Mouse (Mus musculus) splenic B cell, adult 2 months (primary cell): ENCODE data around the gene Gm8439.
"Not testable (repeated sequence)": the region's sequence is repeated elsewhere in the genome, so short reads cannot be mapped to it uniquely, and the experiment has no call there.

Experiments
- DNase-seq: peaks from one replicate; pipeline ENCODE4 v3.0.0-alpha.2; 2011; ENCODE audit warnings: low read depth, low spot score
- H3K27me3 ChIP-seq: 2 replicates; pipeline ENCODE4 v1.6.1; 2012; ENCODE audit warnings: mild to moderate bottlenecking, low read length, moderate library complexity, mixed read lengths; ENCODE audit not compliant: control insufficient read depth, poor library complexity, insufficient read depth, severe bottlenecking
- H3K36me3 ChIP-seq: 2 replicates; pipeline ENCODE4 v1.6.1; 2012; ENCODE audit warnings: mild to moderate bottlenecking, low read length, moderate library complexity, mixed read lengths; ENCODE audit not compliant: control insufficient read depth, poor library complexity, insufficient read depth, severe bottlenecking

Gene Gm8439

GRCm38 (mm10) chr4:120589815-120590422, 1.4 kb downstream of the Gm8439 start:
- peak; percentile 82 for DNase-seq
- no peaks in the 10 kb centered on the region for H3K36me3 ChIP-seq
- no peaks in the 10 kb centered on the region; the same call in 1 of the 2 replicates for H3K27me3 ChIP-seq

GRCm38 (mm10) chr4:120590973-120591372, 2.4 kb downstream of the Gm8439 start:
- Histone ChIP-seq H3K27me3 (no peaks in the 10 kb centered on the region; the same call in 1 of the 2 replicates), H3K36me3 (no peaks in the 10 kb centered on the region)
- DNase-seq = no peak

GRCm38 (mm10) chr4:120596210-120596609, 7.7 kb downstream of the Gm8439 start:
- not testable (repeated sequence) for H3K36me3 ChIP-seq, H3K27me3 ChIP-seq, DNase-seq

- no peak for DNase-seq
- H3K27me3 ChIP-seq = no peaks in the 10 kb centered on the region; the same call in 1 of the 2 replicates
- no peaks in the 10 kb centered on the region for H3K36me3 ChIP-seq
Observed at GRCm38 (mm10) chr4:120598922-120599321, 10.4 kb downstream of the Gm8439 start.

GRCm38 (mm10) chr4:120601774-120602173, 13.2 kb downstream of the Gm8439 start:
- DNase-seq = no peak
- no peaks in the 10 kb centered on the region for H3K27me3 ChIP-seq
- H3K36me3 ChIP-seq = no peaks in the 10 kb centered on the region

- DNase-seq = no peak
- Histone ChIP-seq H3K27me3 (no peaks in the 10 kb centered on the region), H3K36me3 (no peaks in the 10 kb centered on the region)
Observed at GRCm38 (mm10) chr4:120602669-120603068, 14.1 kb downstream of the Gm8439 start.

- no peak for DNase-seq
- no peaks in the 10 kb centered on the region for H3K36me3 ChIP-seq
- H3K27me3 ChIP-seq = no peaks in the 10 kb centered on the region
Observed at GRCm38 (mm10) chr4:120606941-120607340, 18.4 kb downstream of the Gm8439 start.

- H3K36me3 ChIP-seq = no peaks in the 10 kb centered on the region
- no peak for DNase-seq
- no peaks in the 10 kb centered on the region for H3K27me3 ChIP-seq
Observed at GRCm38 (mm10) chr4:120611005-120611404, 22.5 kb downstream of the Gm8439 start.

- H3K27me3 ChIP-seq = no peaks in the 10 kb centered on the region
- DNase-seq = no peak
- no peaks in the 10 kb centered on the region for H3K36me3 ChIP-seq
Observed at GRCm38 (mm10) chr4:120612304-120613080, 23.9 kb downstream of the Gm8439 start.

GRCm38 (mm10) chr4:120613691-120614329, 25.3 kb downstream of the Gm8439 start:
- DNase-seq = no peak
- H3K36me3 ChIP-seq = no peaks in the 10 kb centered on the region
- H3K27me3 ChIP-seq = no peaks in the 10 kb centered on the region

- Histone ChIP-seq H3K36me3 (no peaks in the 10 kb centered on the region), H3K27me3 (no peaks in the 10 kb centered on the region)
- DNase-seq = no peak
Observed at GRCm38 (mm10) chr4:120614644-120615043, 26.1 kb downstream of the Gm8439 start.

- Histone ChIP-seq H3K36me3 (no peaks in the 10 kb centered on the region), H3K27me3 (no peaks in the 10 kb centered on the region)
- no peak for DNase-seq
Observed at GRCm38 (mm10) chr4:120615528-120616081, 27.1 kb downstream of the Gm8439 start.

GRCm38 (mm10) chr4:120616199-120617025, 27.9 kb downstream of the Gm8439 start:
- DNase-seq = no peak
- H3K36me3 ChIP-seq = no peaks in the 10 kb centered on the region

GRCm38 (mm10) chr4:120627728-120628127, 39.2 kb downstream of the Gm8439 start:
- H3K27me3 ChIP-seq = no peaks in the 10 kb centered on the region
- DNase-seq = no peak
- no peaks in the 10 kb centered on the region for H3K36me3 ChIP-seq

More at GRCm38 (mm10) chr4:120616199-120617025, 27.9 kb downstream of the Gm8439 start:
- no peaks in the 10 kb centered on the region for H3K27me3 ChIP-seq
